Mouse (Mus musculus) inflammation-experienced regulatory T-cells, adult 6 months (primary cell): Measurements from ENCODE around the gene Cldn10. TPM values are rescaled to one million over a fixed set of nuclear protein-coding genes. Genes with fewer than 3 reads are reported as not detected.

Source experiments
- ATAC-seq: one replicate; pipeline ENCODE4 v1.8.0; 2017
- polyA plus RNA-seq, 3 experiments: library from polyadenylated mRNA; unstranded; fragments of 100-300 nt; shearing (Covaris generic); gene quantifications; one replicate each; pipeline ENCODE4 v1.2.1; 2017

Cldn10 gene
- polyA plus RNA-seq, 3 experiments from 2014 or later = 0.49 to 2.1 (median 2.1) TPM

GRCm38 (mm10) chr14:118829331-118830095 is 41.8 kb downstream of the Cldn10 start:
- ATAC-seq = no peak

GRCm38 (mm10) chr14:118831597-118831996 is 43.9 kb downstream of the Cldn10 start:
- ATAC-seq = no peak

DNA sequence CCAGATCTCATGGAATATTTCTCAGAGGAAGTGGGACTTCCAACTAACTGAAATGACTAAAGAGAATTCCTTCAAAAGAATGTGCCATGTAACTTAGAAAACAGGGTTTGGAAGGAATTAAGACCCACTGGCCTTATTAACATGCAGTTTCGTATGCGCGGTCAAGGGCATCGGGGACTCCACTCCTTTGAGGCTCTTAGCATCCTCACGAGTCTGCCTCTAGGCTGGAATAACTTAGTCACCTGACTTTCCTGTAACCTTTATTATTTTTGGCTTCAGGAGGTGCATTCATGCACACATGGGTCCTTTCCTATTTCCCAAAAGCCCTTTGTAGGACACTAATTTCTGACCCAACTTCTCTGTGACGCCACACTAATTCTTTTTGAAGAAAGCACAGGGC is 45.5 kb downstream of the Cldn10 start:
- no peak for ATAC-seq

DNA sequence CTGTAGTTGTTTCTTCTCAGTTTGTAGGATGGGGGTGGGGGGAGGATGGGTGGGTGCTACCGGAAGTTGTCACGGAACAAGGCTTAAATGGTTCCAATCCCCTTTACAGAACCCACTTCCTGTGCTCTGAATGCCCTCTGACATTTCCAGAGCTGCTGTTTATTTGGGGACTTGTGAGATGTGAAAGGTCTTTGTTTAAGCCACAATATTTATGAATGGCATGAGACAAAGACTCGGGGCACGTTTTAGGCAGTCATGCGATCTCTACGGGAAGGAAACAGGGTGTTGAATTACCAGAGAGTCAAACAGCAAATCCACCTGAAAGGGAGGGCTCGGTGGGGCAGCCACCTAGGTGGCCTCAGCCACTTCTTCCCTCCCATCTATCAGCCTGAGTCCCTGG is 46.6 kb downstream of the Cldn10 start:
- ATAC-seq = peak; percentile 97

GRCm38 (mm10) chr14:118836145-118836544 is 48.4 kb downstream of the Cldn10 start:
- no peak for ATAC-seq

DNA sequence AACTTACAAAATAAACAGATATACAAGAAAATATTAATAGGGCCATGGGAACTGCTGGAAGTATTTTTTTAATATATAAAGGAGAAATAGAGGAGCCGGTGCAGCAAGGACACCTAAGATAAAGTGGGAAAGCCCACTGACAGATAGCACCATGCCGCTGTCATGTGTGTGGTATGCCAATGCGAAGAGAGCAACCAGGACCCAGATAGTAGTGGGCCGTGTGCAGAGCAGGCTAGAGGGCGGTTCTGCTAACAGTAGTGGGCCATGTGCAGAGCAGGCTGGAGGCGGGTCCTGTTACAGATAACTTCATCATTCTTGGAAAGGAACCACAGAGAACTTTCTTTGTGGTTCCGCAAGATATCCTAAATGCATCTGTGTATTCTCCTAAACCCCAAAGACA is 49.0 kb downstream of the Cldn10 start:
- no peak for ATAC-seq

GRCm38 (mm10) chr14:118838556-118839120 is 50.9 kb downstream of the Cldn10 start:
- no peak for ATAC-seq

DNA sequence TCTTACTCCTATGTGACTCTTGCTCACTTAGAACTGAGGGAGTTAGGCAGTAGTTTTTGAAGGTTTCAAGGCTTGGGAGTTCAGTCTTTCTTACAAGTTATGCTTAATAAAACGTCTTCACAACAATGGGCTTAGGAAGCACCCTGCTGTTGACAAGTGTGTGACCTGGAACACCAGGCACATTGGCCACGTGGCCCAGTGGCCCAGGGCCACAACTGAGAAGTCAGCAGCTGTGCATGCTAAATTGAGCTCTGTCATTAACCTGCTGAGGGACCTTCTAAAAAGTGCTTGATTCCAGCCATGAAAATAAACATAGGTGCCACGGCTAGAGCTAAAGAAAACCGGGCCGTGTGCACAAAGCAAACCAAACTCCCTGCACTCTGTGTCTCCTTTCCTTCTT is 51.7 kb downstream of the Cldn10 start:
- ATAC-seq = no peak

DNA sequence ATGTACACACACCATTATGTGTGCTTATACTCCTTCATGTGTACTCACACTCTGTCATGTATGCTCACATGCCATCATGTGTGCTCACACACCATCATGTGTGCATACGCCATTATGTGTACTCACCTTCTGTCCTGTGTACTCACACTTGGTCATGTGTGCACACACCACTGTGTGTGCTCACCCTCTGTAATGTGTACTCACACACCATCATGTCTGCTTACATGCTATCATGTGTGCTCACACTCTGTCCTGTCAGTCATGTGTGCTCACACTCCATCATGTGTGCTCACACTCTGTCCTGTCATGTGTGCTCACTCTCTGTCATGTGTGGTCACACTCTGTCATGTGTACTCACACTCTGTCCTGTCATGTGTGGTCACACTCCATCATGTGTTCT is 52.3 kb downstream of the Cldn10 start:
- ATAC-seq = no peak

GRCm38 (mm10) chr14:118842353-118842752 is 54.6 kb downstream of the Cldn10 start:
- no peak for ATAC-seq

DNA sequence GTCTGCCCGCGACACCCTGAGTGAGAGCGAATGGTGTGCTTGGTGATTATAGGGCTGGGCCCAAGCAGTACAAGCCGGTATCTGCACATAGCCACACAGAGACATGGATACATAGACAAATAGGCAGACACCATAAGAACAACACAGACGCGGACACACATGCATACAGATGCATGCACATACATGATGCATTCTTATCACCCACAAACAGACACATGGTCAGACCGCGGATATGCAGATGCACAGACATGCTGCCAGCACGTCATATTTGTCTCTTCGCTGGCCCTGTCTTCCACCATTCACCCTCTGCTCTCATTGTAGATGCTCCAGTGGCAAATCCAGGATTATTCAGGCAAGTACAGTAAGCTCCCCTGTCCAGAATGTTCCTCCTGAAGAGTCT is 59.1 kb downstream of the Cldn10 start:
- ATAC-seq = no peak

GRCm38 (mm10) chr14:118848171-118848570 is 60.5 kb downstream of the Cldn10 start:
- ATAC-seq = no peak

- peak; percentile 44 for ATAC-seq
These were observed 62.4 kb downstream of the Cldn10 start for GRCm38 (mm10) chr14:118850011-118850695.

GRCm38 (mm10) chr14:118850696-118851035 is 63.0 kb downstream of the Cldn10 start:
- ATAC-seq = no peak

DNA sequence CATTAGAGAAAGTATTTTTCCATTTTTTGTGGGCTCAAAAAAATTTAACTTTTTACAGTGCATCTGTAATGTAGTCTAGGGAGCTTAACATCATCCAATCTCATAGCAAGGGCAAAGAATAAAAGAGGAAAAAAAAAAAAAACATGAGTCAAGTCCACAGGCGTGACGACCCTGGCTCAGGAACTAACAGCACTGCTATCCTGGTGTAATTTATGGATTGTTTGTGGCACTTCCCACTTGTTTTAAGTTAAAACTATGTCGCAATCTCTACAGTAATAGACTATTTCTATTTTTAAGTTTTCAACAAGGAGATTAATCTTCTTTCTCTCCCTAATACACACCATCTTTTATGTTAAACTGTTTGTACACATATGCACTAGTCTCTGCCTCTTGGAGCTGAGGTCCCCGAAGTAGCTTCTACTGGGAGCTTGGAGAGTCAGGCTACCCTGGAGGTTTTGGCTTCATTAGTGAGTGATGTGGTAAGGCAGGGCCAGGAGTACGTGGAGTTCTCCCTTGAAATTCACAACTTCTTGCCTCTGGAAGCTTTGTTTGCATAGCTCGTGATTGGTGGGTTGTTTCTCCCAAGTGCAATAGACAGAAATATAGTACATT is 63.9 kb downstream of the Cldn10 start:
- no peak for ATAC-seq

DNA sequence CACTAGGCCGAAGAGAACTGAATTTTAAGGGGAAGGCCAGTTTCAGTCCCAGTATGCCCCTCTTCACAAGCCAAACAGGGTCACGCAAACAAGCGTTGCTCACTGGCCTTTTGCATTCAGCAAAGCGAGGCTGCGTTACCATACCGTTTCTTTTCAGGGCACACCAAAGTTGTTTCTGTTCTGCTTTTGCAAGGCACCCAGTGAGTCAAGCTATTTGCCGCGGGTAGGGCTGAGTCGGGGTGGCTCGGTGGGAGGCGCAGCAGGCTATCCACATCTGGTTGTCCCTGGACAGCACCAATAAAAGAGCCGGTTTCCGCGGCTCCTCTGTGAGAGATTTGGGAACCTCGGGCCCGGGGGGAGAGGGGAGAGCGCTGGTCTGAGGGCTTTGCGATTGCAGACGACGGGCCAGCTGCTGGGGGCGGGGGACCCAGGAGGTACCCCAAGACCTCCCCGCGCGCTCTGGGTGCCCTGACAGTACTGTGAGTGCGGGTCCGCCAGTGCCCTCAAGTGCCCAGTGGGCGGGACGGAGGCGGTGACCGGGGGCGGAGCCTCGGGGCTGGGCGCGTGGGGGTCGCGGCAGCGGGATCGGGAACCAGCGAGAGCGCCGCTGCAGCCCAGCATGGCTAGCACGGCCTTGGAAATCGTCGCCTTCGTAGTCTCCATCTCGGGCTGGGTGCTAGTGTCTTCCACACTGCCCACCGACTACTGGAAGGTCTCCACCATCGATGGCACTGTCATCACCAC is 66.8 kb downstream of the Cldn10 start:
- peak; percentile 45 for ATAC-seq

- ATAC-seq = peak; percentile 63
These were observed 67.6 kb downstream of the Cldn10 start for GRCm38 (mm10) chr14:118855141-118855800.

DNA sequence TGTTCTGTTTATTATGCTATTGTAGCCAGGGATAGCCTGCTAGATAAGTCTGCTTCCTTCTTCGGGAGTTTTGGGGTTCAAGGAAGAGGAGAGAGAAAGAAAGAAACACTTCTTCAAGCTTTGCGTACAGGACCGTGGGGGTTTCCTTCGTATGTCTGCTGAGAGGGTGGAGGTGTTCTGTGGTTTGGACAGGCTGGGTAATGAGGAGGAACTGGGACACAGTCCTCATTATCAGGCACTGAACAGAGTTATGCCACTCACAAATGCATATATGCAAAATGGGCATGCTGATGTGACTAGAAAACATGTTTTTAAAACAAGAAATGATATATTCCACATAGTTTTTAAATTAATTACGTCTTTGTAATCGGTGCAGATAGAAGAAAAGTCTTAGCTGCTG is 68.9 kb downstream of the Cldn10 start:
- no peak for ATAC-seq

GRCm38 (mm10) chr14:118858318-118858717 is 70.6 kb downstream of the Cldn10 start:
- no peak for ATAC-seq

DNA sequence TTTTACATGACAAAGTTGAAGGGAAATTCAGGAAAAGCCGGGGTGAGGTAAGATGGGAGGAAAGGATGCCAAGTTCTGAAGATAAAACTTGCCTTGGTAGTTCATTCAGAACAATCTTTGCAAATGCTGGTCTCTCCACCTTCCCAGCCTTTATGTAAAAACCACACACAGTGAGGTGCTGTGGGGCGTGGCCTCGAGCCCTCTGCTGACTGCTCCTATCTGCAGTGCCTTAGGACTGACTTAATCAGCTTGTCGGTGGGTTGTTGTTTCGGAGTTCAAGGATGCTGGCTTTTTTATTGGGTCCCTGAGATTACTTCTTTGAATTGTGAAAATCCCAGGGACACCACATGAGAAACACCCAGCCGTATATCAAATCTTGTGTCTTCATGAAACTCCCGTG is 74.5 kb downstream of the Cldn10 start:
- no peak for ATAC-seq

GRCm38 (mm10) chr14:118864905-118865304 is 77.2 kb downstream of the Cldn10 start:
- peak; percentile 91 for ATAC-seq
